13 mouse cellular contexts compared by ENCODE assay signal in genomic region chr11:36074015-36074567, GRCm38 (mm10).
DNase-seq lines count a peak whose midpoint lies in the region; ATAC-seq and TF ChIP-seq lines count a peak whose summit lies in the region.
"Had no signal": no experiment of that assay in that cellular context is flagged by ENCODE, and none has a peak within 500 bp of the region (broad histone marks: within the 10 kb centered on the region; RNA-seq: fewer than 3 reads in every experiment).

No protein-coding gene starts in this region.

- TF ChIP-seq CTCF in thymus, adult 2 months (IDR thresholded peaks at IDR 0.05; ENCODE audit: borderline replicate concordance, control insufficient read depth, extremely low read depth, insufficient read depth, low read length, poor library complexity), result no peak

- no peak overlapping the region for H3K4me2 ChIP-seq in embryonic facial prominence, embryonic 14.5 days (ENCODE audit: low read depth, low read length)
- H3K4me2 ChIP-seq in midbrain, embryonic 16.5 days (ENCODE audit: low read length), result no peak overlapping the region
- H3K4me2 ChIP-seq: liver, embryonic 15.5 days had no signal

- intact Hi-C loops in left cerebral cortex, postnatal 4 days (cut with DNase I), result no loop called here
- intact Hi-C loops in left cerebral cortex, postnatal 25 days (cut with DNase I), result no loop called here

- no peaks in the 10 kb centered on the region for H3K36me3 ChIP-seq in embryonic facial prominence, embryonic 14.5 days (ENCODE audit: control insufficient read depth, insufficient read depth, low read length)
- no peaks in the 10 kb centered on the region for H3K36me3 ChIP-seq in embryonic facial prominence, embryonic 10.5 days (replicated peaks)
- H3K36me3 ChIP-seq in midbrain, embryonic 16.5 days (ENCODE audit: control insufficient read depth, insufficient read depth, low read length), result peaks cover 3% of the 10 kb centered on the region; the same call in 1 of the 2 replicates
- H3K36me3 ChIP-seq in thymus, adult 2 months (ENCODE audit: control insufficient read depth, insufficient read depth, low read length), result no peaks in the 10 kb centered on the region
- H3K36me3 ChIP-seq: limb, embryonic 10.5 days; liver, embryonic 15.5 days had no signal

- no peak overlapping the region for H3K9ac ChIP-seq in embryonic facial prominence, embryonic 14.5 days (ENCODE audit: low read depth, low read length)
- no peak overlapping the region for H3K9ac ChIP-seq in midbrain, embryonic 16.5 days (ENCODE audit: low read depth, low read length)
- H3K9ac ChIP-seq: liver, embryonic 15.5 days had no signal

- no peaks in the 10 kb centered on the region for H3K9me3 ChIP-seq in embryonic facial prominence, embryonic 14.5 days (ENCODE audit: control insufficient read depth, low read length)
- H3K9me3 ChIP-seq in embryonic facial prominence, embryonic 10.5 days, result no peaks in the 10 kb centered on the region
- no peaks in the 10 kb centered on the region for H3K9me3 ChIP-seq in midbrain, embryonic 16.5 days (replicated peaks; ENCODE audit: control insufficient read depth, low read length, poor library complexity, severe bottlenecking)
- H3K9me3 ChIP-seq: limb, embryonic 10.5 days; liver, embryonic 15.5 days had no signal

- no peaks in the 10 kb centered on the region for H3K27me3 ChIP-seq in embryonic facial prominence, embryonic 14.5 days (replicated peaks; ENCODE audit: control insufficient read depth, insufficient read depth, low read length)
- H3K27me3 ChIP-seq in embryonic facial prominence, embryonic 10.5 days (replicated peaks; ENCODE audit: low read depth, poor library complexity, severe bottlenecking), result peaks cover 9% of the 10 kb centered on the region
- no peaks in the 10 kb centered on the region for H3K27me3 ChIP-seq in midbrain, embryonic 16.5 days (ENCODE audit: control insufficient read depth, insufficient read depth, low read depth, low read length)
- H3K27me3 ChIP-seq in thymus, adult 2 months (ENCODE audit: control insufficient read depth, insufficient read depth, low read length), result no peaks in the 10 kb centered on the region
- H3K27me3 ChIP-seq: liver, embryonic 15.5 days had no signal

- no peaks in the 10 kb centered on the region for H3K4me1 ChIP-seq in embryonic facial prominence, embryonic 14.5 days (ENCODE audit: control insufficient read depth, insufficient read depth, low read length)
- H3K4me1 ChIP-seq in embryonic facial prominence, embryonic 10.5 days, result peaks cover 5% of the 10 kb centered on the region
- H3K4me1 ChIP-seq in midbrain, embryonic 16.5 days (ENCODE audit: control insufficient read depth, insufficient read depth, low read length), result peaks cover 16% of the 10 kb centered on the region
- no peaks in the 10 kb centered on the region for H3K4me1 ChIP-seq in thymus, adult 2 months (replicated peaks; ENCODE audit: control insufficient read depth, insufficient read depth, low read length)
- H3K4me1 ChIP-seq: limb, embryonic 10.5 days; liver, embryonic 15.5 days had no signal

- no peak for TF ChIP-seq POLR2A in thymus, adult 2 months (IDR thresholded peaks at IDR 0.05; ENCODE audit: control insufficient read depth, extremely low read depth, insufficient read depth, low read length, poor library complexity)

- ATAC-seq in embryonic facial prominence, embryonic 14.5 days (ENCODE audit: low read depth), result 0 out of 2 replicates have a peak, but pooled peaks have one; percentile 41
- peak; percentile 74 for ATAC-seq in midbrain, embryonic 16.5 days

- H3K4me3 ChIP-seq in embryonic facial prominence, embryonic 14.5 days (ENCODE audit: low read depth, low read length), result no peak overlapping the region
- no peak overlapping the region for H3K4me3 ChIP-seq in embryonic facial prominence, embryonic 10.5 days
- H3K4me3 ChIP-seq in midbrain, embryonic 16.5 days (ENCODE audit: low read depth, low read length), result no peak overlapping the region
- no peak overlapping the region for H3K4me3 ChIP-seq in thymus, adult 2 months (ENCODE audit: control insufficient read depth, insufficient read depth, low read length)
- H3K4me3 ChIP-seq: limb, embryonic 10.5 days; liver, embryonic 15.5 days had no signal

- peak; percentile 72 for DNase-seq in embryonic facial prominence, embryonic 14.5 days (ENCODE audit: low spot score)
- DNase-seq in embryonic facial prominence, embryonic 10.5 days (ENCODE audit: low spot score), result no peak
- DNase-seq in left cerebral cortex, postnatal 4 days, result peak; percentile 93
- no peak for DNase-seq in left cerebral cortex, postnatal 25 days (ENCODE audit: low spot score in 2 of 2)
- DNase-seq in cerebellum, postnatal 14 days, result peak; percentile 91 to 93
- no peak for DNase-seq in thymus, adult 2 months
- DNase-seq in gastrocnemius, adult 18-20 months (ENCODE audit: low spot score), result no peak
- DNase-seq: heart, postnatal 14 days; kidney, adult 8-10 months; right cerebral cortex, adult 18-20 months had no signal

- WGBS in embryonic facial prominence, embryonic 14.5 days, result 57% methylated on average over 8 of the region's 8 CpGs
- 73% methylated on average over 8 of the region's 8 CpGs for WGBS in embryonic facial prominence, embryonic 10.5 days
- 56% methylated on average over 8 of the region's 8 CpGs for WGBS in midbrain, embryonic 16.5 days
- WGBS in thymus, adult 2 months, result 83% methylated on average over 8 of the region's 8 CpGs

- H3K27ac ChIP-seq in embryonic facial prominence, embryonic 14.5 days (replicated peaks; ENCODE audit: low read depth, low read length), result no peak overlapping the region
- H3K27ac ChIP-seq in embryonic facial prominence, embryonic 10.5 days (replicated peaks), result no peak overlapping the region
- no peak overlapping the region; the same call in 1 of the 2 replicates for H3K27ac ChIP-seq in midbrain, embryonic 16.5 days (ENCODE audit: low read length)
- H3K27ac ChIP-seq in thymus, adult 2 months (ENCODE audit: control insufficient read depth, insufficient read depth, low read length), result no peak overlapping the region
- H3K27ac ChIP-seq: limb, embryonic 10.5 days; liver, embryonic 15.5 days had no signal

Comparison
In these comparisons a context has a peak if more than half of its experiments do, and no peak if none do; other contexts are left out.
1. DNase-seq: peak in embryonic facial prominence, embryonic 14.5 days (single experiment), left cerebral cortex, postnatal 4 days (single experiment) and cerebellum, postnatal 14 days (2 of 2); none in embryonic facial prominence, embryonic 10.5 days (single experiment), left cerebral cortex, postnatal 25 days (0 of 2), thymus, adult 2 months (single experiment) and gastrocnemius, adult 18-20 months (single experiment).